Mouse (Mus musculus) brain, embryonic 18.5 days (tissue): Measurements from ENCODE around the gene Zfp142.

ENCODE experiments used
- DNase-seq: peaks from one replicate; pipeline ENCODE4 v3.0.0-alpha.2; 2012; ENCODE audit warnings: low read depth, low spot score

The Zfp142 gene

GRCm38 (mm10) chr1:74587773-74588445, at the start of gene Zfp142, which contains the start of gene Bcs1l:
Gene Zfp142, minus strand, starts transcription at chr1:74588246.
Gene Bcs1l, plus strand, starts transcription at chr1:74588289.
- DNase-seq, result peak; percentile 100

GRCm38 (mm10) chr1:74632734-74633133, 44.7 kb upstream of the Zfp142 start:
- DNase-seq, result no peak

- DNase-seq, result no peak
These were observed 40.0 kb upstream of the Zfp142 start for GRCm38 (mm10) chr1:74628001-74628400.

- DNase-seq, result no peak
These were observed 38.0 kb upstream of the Zfp142 start for GRCm38 (mm10) chr1:74626076-74626475.

- DNase-seq, result no peak
These were observed 36.1 kb upstream of the Zfp142 start for GRCm38 (mm10) chr1:74624183-74624582.

GRCm38 (mm10) chr1:74601267-74601962, 13.4 kb upstream of the Zfp142 start, which contains the start of the genes Rnf25 and Stk36:
Gene Rnf25, minus strand, starts transcription at chr1:74601397.
Gene Stk36, plus strand, starts transcription at chr1:74601445.
- peak; percentile 79 for DNase-seq

GRCm38 (mm10) chr1:74600501-74601266, 12.6 kb upstream of the Zfp142 start:
- no peak for DNase-seq

- no peak for DNase-seq
These were observed 6.4 kb upstream of the Zfp142 start for GRCm38 (mm10) chr1:74594434-74594833.

GRCm38 (mm10) chr1:74587233-74587772, 743 bp downstream of the Zfp142 start:
- DNase-seq, result no peak

- DNase-seq, result no peak
These were observed 3.2 kb downstream of the Zfp142 start for GRCm38 (mm10) chr1:74584616-74585398.

- DNase-seq, result no peak
These were observed 5.4 kb downstream of the Zfp142 start for GRCm38 (mm10) chr1:74582621-74583020.

- no peak for DNase-seq
These were observed 18.0 kb downstream of the Zfp142 start for GRCm38 (mm10) chr1:74569739-74570719.

GRCm38 (mm10) chr1:74565834-74566233, 22.2 kb downstream of the Zfp142 start:
- DNase-seq, result no peak

GRCm38 (mm10) chr1:74559061-74559460, 29.0 kb downstream of the Zfp142 start:
- DNase-seq, result no peak

- no peak for DNase-seq
These were observed 43.9 kb downstream of the Zfp142 start, which contains the start of gene Usp37 for GRCm38 (mm10) chr1:74544184-74544583. Gene Usp37, minus strand, starts transcription at chr1:74544284.

- peak; percentile 22 for DNase-seq
These were observed 45.5 kb downstream of the Zfp142 start, which contains the start of gene Plcd4 for GRCm38 (mm10) chr1:74542451-74542961. Gene Plcd4, plus strand, starts transcription at chr1:74542888.

GRCm38 (mm10) chr1:74538650-74539049, 49.4 kb downstream of the Zfp142 start:
- peak; percentile 37 for DNase-seq

GRCm38 (mm10) chr1:74528589-74528988, 59.5 kb downstream of the Zfp142 start:
- no peak for DNase-seq

- DNase-seq, result no peak
These were observed 63.3 kb downstream of the Zfp142 start for GRCm38 (mm10) chr1:74524746-74525145.
